Mouse (Mus musculus) cerebellum, postnatal 25 days (tissue): ENCODE data around the gene Pkn2.

Source experiments
- DNase-seq, 2 experiments: peaks; one replicate each; pipeline ENCODE4 v3.0.0; 2021; ENCODE audit warnings: mixed read lengths in 2 of 2

Pkn2 gene

DNA sequence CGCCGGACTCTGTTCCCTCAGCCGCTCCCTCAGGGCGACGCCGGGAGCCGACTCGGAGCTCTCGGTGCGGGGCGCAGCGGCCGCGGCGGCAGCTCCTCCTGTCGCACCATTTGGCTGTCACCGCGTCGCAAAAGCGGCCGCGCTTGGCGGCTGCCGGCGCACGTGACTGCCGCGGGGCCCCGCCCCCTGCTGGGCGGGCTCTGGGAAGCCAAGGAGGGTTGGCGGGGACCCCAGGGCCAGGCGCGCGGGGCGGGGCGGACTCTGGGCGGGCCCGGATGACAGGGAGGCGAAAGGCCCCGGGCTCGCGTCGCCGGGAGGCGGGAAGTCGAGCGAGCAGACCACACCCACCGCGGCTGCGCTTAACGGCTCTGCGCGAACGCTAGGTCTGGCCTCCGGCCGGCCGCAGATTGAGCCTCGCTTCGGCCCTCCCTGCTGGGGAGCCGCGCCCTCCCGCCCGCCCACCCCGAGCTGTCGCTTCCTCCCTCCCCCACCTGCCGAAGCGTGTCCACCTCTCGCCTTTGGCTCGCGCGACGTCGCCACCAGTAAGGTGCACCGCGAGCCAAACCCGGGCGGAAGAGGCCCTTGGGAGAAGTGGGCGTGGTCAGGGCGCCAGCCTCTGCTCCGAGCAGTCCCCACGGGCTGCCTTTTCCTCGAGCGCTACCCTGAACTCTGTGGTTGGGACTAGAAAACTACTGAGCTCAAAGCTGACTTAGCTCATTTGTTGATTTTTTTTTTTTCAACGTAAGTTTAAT is at the start of gene Pkn2:
TSS of gene Pkn2 (minus strand) at position 133 of the 752 bp plus-strand sequence.
- DNase-seq = peak; percentile 99

- no peak for DNase-seq
These were observed 48.1 kb upstream of the Pkn2 start for GRCm38 (mm10) chr3:142929906-142930305.

- no peak for DNase-seq
These were observed 45.5 kb upstream of the Pkn2 start for GRCm38 (mm10) chr3:142927311-142927710.

GRCm38 (mm10) chr3:142924831-142925348 is 43.1 kb upstream of the Pkn2 start:
- no peak for DNase-seq

DNA sequence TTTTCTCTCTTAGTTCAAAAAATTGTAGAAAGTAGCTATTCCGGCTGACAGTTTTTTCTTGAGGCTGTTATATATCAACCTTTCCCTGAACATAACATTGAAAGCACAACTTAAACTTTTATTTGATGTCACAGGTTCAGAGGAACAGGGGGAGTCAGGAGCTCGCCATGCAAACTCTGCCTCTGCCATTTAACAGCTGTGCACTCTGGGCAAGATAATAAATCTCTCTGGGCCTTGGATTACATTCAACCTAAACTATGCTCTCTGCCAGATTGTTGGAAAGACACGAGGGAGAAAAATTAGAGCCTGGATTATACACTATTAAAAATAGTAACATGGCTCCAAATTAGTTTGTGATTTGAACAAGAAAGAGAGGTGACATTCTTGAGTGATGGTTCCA is 37.3 kb upstream of the Pkn2 start:
- DNase-seq = no peak

- DNase-seq = no peak
These were observed 36.1 kb upstream of the Pkn2 start for GRCm38 (mm10) chr3:142917760-142918439.

DNA sequence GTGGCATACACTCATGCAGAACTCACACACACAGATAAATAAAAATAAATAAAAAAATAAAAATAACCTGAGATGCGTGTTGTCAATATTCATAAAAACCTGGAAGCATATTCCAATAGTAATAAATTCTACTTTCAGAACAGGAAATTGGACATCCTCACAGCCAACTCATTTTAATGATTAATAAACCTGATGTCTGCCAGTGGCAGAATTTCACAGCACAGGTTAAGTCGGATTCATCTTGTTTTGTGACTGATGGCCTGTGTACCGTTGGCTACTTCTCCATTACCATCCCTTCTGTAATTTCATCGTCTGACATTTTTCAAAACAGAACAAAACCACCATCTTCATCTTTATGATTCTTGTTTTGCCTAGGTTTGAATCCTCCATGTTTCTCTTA is 35.4 kb upstream of the Pkn2 start:
- no peak for DNase-seq

GRCm38 (mm10) chr3:142913295-142913694 is 31.5 kb upstream of the Pkn2 start:
- DNase-seq = no peak

- no peak for DNase-seq
These were observed 17.9 kb upstream of the Pkn2 start for GRCm38 (mm10) chr3:142899683-142900082.

DNA sequence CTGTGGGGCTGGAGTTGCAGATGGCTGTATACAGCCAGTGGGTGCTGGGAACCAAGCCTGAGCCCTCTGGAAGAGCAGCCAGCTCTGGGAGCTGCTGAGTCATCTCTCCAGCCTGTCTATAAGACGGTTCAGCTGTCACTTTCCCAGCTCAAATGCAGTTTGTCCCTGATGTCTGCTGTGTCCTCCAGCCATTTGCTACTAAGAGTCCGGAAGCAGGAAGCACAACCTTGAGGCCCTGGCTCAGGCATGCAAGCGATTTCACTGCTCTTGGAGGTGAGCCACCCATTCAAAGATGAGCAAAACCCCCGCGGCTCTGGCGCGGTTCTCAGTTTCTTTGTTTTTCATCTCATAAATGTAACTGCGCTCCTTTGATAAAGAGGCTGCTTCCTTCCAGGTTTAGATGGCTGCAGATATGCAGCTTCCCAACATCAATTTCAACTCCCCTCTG is 17.2 kb upstream of the Pkn2 start:
- DNase-seq = no peak

GRCm38 (mm10) chr3:142890442-142890841 is 8.6 kb upstream of the Pkn2 start:
- no peak for DNase-seq

DNA sequence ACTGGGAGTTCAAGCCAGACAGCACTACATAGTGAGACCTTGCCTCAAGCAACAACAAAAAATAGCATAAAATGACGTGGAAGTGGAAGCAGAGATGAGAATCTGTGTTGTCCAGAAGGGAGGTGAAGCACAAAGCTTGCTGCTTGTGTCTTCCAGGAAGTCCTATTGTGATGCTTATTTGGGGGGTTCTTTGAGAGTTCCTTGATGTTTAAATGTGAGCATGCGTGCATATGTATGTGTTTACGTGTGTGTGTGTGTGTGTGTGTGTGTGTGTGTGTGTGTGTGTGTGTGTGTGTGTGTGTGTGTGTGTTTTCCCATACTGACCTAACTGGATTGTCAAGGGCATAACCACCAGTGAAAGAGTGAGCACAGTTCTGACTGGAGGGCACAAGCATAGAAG is 5.2 kb upstream of the Pkn2 start:
- no peak for DNase-seq

DNA sequence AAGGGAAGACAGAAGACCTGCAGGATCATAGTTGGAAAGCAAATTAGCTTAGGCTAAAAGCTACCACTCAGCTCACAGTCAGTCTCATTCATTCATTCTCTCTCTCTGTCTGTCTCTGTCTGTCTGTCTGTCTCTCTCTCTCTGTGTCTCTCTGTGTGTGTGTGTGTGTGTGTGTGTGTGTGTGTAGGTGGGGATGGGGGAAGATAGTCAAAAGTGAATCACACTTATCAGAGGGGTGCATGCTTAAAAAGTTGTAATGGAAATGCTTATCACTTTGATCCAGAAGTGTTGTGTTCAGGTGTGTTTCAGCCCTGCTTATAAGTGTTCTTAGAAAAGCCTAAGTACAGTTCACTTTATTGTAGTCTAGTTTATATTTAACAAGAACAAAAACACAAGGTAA is 2.8 kb upstream of the Pkn2 start:
- DNase-seq = no peak

GRCm38 (mm10) chr3:142881589-142881871 is 274 bp downstream of the Pkn2 start:
- DNase-seq = no peak

DNA sequence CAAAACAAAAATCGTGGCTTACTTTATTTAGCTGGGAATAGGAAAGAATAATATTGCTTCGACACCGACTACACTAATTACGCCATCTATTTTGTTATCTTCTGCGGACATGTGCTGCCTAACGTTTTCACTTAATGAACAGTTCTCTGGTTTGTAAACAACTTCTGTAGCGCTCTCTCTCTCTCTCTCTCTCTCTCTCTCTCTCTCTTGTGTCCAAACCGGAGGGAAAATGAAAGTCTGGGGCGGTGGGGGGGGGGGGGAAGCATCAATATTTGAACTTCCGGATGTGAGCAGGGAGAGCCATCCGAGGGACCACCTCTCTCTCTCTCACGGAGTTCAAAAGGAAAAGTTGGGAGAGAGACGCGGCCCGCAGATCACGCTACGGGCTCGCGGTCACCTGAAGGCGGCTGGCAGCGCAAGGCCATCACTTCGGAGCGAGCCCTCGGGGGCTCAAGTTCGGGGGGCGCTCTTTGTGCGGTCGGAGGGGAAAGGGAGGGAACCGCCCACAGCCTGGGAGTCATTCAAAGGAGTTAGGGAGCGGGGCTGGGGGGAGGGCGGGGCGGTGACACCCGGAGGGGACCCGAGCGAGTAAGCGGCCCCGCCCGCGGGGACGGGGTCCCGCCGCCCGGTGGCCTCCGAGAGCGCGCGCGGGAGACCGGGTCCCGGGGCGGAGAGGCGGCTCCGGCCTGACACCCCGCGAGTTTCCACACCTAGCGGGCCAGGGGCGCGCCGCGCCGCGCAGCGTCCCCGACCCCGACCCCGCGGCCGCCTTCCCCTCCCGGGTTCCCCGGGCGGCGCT is 815 bp downstream of the Pkn2 start:
- no peak for DNase-seq

- DNase-seq = no peak
These were observed 18.6 kb downstream of the Pkn2 start for GRCm38 (mm10) chr3:142863236-142863635.

- DNase-seq = peak in 1 of 2 experiments; percentile 37
These were observed 25.0 kb downstream of the Pkn2 start for GRCm38 (mm10) chr3:142856832-142857231.

- DNase-seq = no peak
These were observed 25.8 kb downstream of the Pkn2 start for GRCm38 (mm10) chr3:142855961-142856472.

- no peak for DNase-seq
These were observed 28.9 kb downstream of the Pkn2 start for GRCm38 (mm10) chr3:142852911-142853310.

- no peak for DNase-seq
These were observed 30.2 kb downstream of the Pkn2 start for GRCm38 (mm10) chr3:142851631-142852030.

GRCm38 (mm10) chr3:142839961-142840360 is 41.8 kb downstream of the Pkn2 start:
- DNase-seq = no peak

- no peak for DNase-seq
These were observed 47.0 kb downstream of the Pkn2 start for GRCm38 (mm10) chr3:142834761-142835160.

DNA sequence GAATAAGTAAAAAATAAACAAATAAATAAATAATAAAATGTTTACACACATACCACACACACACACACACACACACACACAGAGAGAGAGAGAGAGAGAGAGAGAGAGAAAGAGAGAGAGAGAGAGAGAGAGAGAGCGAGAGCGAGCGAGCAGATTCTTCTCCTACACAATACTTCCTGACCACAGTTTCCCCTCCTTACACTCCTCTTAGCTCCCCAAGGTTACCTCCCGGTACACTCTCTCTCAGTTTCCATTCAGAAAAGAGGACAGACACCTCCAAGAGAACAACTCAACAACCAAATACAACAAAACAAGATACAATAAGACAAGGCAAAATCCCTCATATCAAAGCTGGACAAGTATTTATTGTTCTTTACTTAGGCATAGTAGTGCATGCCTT is 47.8 kb downstream of the Pkn2 start:
- no peak for DNase-seq
